Mouse (Mus musculus) myocyte (in vitro differentiated cells): ENCODE measurements around the gene Senp7.

Source experiments
- E2F4 ChIP-seq: IDR thresholded peaks from one replicate; pipeline ENCODE4 v1.6.1; 2011; ENCODE audit warnings: mild to moderate bottlenecking, control low read depth, moderate library complexity; ENCODE audit not compliant: insufficient read depth
- MAX ChIP-seq: IDR thresholded peaks from one replicate; pipeline ENCODE4 v1.6.1; 2011; ENCODE audit warnings: low read depth, mild to moderate bottlenecking, control low read depth
- MYOD1 ChIP-seq, 3 experiments: IDR thresholded peaks; one replicate each; pipeline ENCODE4 v1.6.1; 2011; ENCODE audit warnings: control low read depth in 2 of 3, low read depth in 2 of 3, mild to moderate bottlenecking in 2 of 3, moderate library complexity in 1 of 3; ENCODE audit not compliant: insufficient read length in 2 of 3, control insufficient read depth in 1 of 3
- MYOG ChIP-seq, 3 experiments: IDR thresholded peaks; one replicate each; pipeline ENCODE4 v1.6.1; 2011; ENCODE audit warnings: control low read depth in 2 of 3, low read depth in 2 of 3, mild to moderate bottlenecking in 2 of 3; ENCODE audit not compliant: insufficient read length in 2 of 3, control insufficient read depth in 1 of 3, insufficient read depth in 1 of 3
- POLR2A ChIP-seq: IDR thresholded peaks from one replicate; pipeline ENCODE4 v1.6.1; 2011; ENCODE audit warnings: low read depth, mild to moderate bottlenecking, control low read depth, moderate library complexity; ENCODE audit not compliant: insufficient read length
- POLR2AphosphoS2 ChIP-seq: IDR thresholded peaks from one replicate; pipeline ENCODE4 v1.6.1; 2011; ENCODE audit warnings: low read depth, control low read depth; ENCODE audit not compliant: insufficient read length
- USF1 ChIP-seq: IDR thresholded peaks from one replicate; pipeline ENCODE4 v1.6.1; 2011; ENCODE audit warnings: low read depth, mild to moderate bottlenecking, control low read depth, moderate library complexity

DNA sequence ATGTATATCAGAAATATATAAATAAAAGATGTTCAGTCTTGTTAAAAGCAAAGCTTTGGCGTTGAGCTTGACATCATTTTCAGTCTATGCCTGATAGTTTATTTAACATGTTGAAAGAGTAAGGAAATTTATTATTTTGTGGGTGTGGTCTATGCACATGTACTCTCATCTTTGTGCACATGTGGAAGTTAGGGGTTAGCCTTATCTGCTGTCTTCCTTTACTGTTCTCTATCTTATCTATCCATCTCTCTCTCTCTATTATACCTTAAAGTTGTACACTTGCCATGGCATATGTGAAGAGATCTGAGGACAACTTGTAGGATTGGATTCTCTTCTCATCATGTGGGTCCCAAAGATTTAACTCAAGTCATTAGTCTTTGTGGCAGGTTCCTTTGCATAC is 39.3 kb upstream of the Senp7 start:
- TF ChIP-seq POLR2AphosphoS2 (no peak), E2F4 (no peak), MYOD1 (IDR thresholded peaks at IDR 0.05; ENCODE audit: control insufficient read depth in 1 of 3, insufficient read length in 2 of 3, low read depth in 2 of 3) (no peak), POLR2A (no peak), USF1 (no peak), MAX (no peak), MYOG (IDR thresholded peaks at IDR 0.05; ENCODE audit: control insufficient read depth in 1 of 3, insufficient read depth in 1 of 3, insufficient read length in 2 of 3, low read depth in 2 of 3) (no peak)
